Mouse (Mus musculus) stomach, postnatal 0 days (tissue): Measurements from ENCODE around the gene Dnajb8.

ENCODE experiments used
- CTCF ChIP-seq: IDR thresholded peaks from 2 replicates; pipeline ENCODE4 v1.5.1; 2016; ENCODE audit warnings: antibody characterized with exemption, low read depth, mild to moderate bottlenecking, moderate library complexity
- EP300 ChIP-seq: optimal IDR thresholded peaks from 2 replicates; pipeline ENCODE3; 2016; ENCODE audit warnings: antibody characterized with exemption

DNA sequence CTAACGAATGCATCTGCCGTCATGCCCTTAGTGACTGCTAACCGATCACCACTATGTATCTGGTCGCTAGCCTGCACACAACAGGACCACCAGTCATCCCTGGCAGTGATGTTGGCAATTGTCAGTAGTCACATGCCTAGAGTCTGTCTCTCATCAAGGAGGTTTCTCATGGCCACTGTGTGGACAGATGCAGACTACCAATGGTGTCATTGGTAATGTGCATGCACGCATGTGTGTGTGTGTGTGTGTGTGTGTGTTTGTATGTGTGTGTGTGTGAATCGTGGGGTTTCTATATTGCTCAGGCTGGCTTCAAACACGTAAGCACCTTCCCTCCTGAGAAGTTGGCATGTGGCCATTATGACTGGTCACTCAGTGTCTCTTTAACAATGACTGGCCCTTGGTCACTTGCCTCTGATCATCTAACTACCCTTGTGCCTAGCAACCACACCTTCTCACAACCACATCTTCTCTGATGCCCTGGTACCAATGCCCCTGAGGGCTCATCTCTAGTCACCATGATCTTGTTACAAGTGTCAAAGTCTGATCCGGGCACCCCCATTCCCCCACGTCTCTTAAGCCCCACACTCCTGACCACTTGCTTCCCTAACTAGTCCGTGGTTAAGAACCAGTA is 14.6 kb upstream of the Dnajb8 start:
- TF ChIP-seq CTCF, result no peak
- TF ChIP-seq EP300, result no peak
